Mouse (Mus musculus): ENCODE results near the gene F2.

DNA sequence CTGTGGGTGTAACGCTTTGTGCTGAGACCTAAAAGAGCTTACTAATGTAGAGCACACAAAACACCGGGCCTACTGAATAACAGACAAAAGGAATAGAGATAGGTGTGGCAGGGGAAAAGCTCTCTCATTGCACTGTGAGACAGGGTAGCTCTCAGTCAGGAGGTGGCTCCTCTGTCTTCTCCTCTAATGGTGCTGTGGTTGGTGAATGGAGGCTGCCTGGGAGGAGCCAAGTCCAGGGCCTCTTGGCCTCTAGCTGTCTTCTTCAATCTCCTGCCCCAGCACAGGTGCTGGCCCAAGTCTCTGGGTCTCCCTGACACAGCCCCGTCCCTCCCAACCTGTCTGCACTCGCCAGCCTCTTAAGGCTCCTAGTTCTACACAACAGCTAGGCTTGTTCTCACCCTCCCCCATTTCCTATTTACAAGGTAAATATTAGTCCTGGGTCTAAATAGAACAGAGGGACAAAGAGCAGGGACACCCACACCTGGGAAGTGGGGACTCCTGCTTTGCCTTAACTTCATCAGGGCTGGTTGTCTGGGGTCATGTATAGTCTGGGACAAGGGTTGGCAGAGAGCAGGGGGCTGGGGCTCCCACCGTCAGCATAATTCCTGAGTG is 619 bp upstream of the F2 start:
- TF ChIP-seq POLR2AphosphoS2 (IDR thresholded peaks at IDR 0.05; ENCODE audit: insufficient read length, low read depth) = no peak
- TF ChIP-seq POLR2A (IDR thresholded peaks at IDR 0.05; ENCODE audit: insufficient read length, low read depth) = no peak
- no peak for TF ChIP-seq E2F4 (IDR thresholded peaks at IDR 0.05; ENCODE audit: insufficient read depth)
- no peak for TF ChIP-seq REST (IDR thresholded peaks at IDR 0.05; ENCODE audit: insufficient read depth, insufficient read length)
- TF ChIP-seq MYOD1 (IDR thresholded peaks at IDR 0.05; ENCODE audit: control insufficient read depth in 1 of 3, insufficient read length in 2 of 3, low read depth in 2 of 3) = no peak
